Mouse (Mus musculus): ENCODE results near the gene Ppp1r1a. TPM values are rescaled to one million over a fixed set of nuclear protein-coding genes. Genes with fewer than 3 reads are reported as not detected.
A peak's percentile ranks its signal among the peaks of the same experiment; 100 is the strongest.

The Ppp1r1a gene
- total RNA-seq, 2 experiments from 2014 or later, result 64.6 to 121 TPM

- intact Hi-C loops (cut with DNase I), result no loop called here
- no peak for DNase-seq
Observed at GRCm38 (mm10) chr15:103518600-103519385, 19.0 kb downstream of the Ppp1r1a start.

DNA sequence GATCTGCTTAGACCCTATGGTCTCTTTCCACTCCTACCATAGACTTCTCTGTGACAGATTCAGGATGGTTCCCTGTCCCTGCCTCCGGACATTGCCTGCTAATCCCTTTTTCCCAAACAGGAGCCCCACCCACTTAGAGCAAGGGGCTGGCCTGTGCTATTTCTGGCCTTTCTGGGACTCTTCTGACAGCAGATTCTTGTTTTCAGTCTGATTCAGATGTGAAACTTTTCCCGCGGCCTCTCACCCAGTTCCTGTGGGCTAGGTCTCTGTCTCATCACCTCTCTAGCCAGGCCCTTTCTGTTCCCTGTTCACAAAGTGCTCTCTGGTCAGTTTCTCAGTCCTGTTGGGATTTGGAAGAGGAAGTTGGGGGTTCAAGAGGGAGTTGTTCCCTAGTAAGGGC lies 22.9 kb downstream of the Ppp1r1a start:
- intact Hi-C loops (cut with DNase I), result no loop called here
- no peak for DNase-seq

GRCm38 (mm10) chr15:103514119-103514518 lies 23.7 kb downstream of the Ppp1r1a start:
- intact Hi-C loops (cut with DNase I), result no loop called here
- peak; percentile 41 to 62 for DNase-seq

DNA sequence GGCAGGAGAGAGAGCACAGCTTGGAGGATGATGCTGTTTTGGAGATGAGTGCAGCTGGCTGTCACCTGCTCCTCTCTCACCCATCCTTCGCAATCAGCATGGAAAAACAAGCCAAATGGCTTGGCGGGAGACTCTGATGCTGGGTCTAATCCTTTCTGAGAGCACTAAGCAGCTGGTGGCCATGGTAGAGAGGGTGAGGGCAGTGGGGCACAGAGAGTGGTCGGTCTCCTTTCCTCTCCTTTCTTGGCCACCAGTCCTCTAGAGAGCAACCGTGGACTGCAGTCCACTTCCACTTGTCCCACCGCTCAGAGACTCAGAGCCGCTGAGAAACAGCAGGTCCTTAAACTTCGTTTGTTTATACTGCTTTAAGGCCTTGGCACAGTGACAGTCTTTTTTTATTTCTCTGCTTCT lies 24.2 kb downstream of the Ppp1r1a start:
- intact Hi-C loops (cut with DNase I), result no loop called here
- no peak for DNase-seq

DNA sequence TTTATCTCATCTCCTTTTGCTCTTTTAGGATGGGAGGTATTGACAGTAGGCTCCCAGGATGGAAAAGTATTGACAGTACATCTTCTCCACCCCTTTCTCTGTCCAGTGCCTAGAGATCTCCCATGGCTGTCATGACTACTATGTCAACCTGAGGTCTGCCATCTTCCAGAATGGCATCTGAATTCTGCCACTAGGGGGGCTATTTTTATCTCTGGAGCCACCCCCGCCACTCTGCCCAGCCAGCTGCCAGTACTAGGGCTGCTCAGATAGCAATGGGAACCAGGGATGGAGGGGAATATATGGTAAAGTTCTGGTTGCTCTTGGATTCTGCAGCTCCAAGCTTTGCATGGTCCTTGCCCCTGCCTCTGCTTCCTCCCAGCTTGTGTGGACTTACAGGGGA lies 26.2 kb downstream of the Ppp1r1a start:
- intact Hi-C loops (cut with DNase I), result no loop called here
- DNase-seq, result no peak

DNA sequence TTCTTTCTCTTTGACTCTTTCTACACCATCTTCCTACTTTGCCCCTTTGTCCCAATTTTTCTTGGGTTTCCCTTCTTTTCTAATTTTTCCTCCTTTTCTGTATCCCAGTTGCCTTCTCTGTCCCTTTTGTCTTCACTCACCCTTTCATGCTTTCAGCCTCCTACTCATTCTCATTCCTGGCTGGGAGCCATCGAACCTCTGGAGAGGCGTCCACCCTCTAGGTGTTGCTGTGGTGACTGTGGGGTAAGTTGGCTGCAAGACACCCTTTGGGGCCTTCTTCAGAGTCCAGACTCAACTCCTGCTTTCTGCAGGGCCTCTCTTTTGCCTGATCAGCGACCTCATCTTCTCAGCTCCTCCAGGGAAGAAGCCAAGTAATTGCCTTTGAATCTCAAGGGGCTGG lies 28.5 kb downstream of the Ppp1r1a start:
- no peak for DNase-seq
- intact Hi-C loops (cut with DNase I), result no loop called here

DNA sequence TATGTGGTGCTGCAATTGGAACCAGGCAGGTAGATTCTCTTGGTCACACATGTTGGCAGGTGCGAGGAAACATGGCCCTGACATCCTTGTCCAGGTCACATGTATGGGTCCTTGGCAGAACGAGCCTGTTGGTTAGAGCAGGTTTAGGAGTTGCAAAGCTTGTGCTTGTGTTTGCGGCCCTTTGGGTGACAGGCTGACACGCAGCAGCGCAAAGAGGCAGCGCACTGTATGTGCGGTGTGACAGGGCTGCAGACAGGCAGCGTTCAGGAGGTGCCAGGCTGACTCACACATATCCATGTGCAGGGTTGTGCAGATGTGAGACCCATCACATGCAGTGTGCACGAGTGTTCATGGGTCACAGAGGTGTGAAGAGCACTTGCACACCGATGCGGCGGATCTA lies 34.1 kb downstream of the Ppp1r1a start:
- DNase-seq, result no peak
- intact Hi-C loops (cut with DNase I), result no loop called here

GRCm38 (mm10) chr15:103503251-103503600 lies 34.6 kb downstream of the Ppp1r1a start:
- intact Hi-C loops (cut with DNase I), result no loop called here
- DNase-seq, result no peak

- intact Hi-C loops (cut with DNase I), result no loop called here
- peak in 1 of 2 experiments; percentile 22 for DNase-seq
Observed at GRCm38 (mm10) chr15:103502435-103503250, 35.2 kb downstream of the Ppp1r1a start, which contains the start of gene Pde1b. Pde1b (plus strand) TSS chr15:103503034.

DNA sequence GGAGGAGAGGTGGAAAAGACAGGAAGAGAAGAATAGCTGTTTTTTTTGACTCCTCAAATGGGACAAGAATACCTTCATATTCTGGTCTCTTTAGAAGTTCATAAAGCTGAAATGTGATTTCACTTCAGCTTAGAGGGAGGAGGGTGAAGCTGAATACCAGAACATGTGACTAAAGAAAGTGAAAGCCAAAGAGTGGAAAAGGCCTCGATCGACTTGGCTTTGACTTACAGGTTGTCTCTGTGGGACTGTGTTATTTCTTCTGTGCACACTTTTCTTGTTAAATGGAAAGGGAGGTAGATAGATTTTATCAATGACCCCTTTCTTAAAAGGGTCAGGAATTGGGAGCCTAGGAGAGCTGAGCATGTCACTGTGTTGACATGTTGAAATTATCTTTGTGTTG lies 36.6 kb downstream of the Ppp1r1a start:
- DNase-seq, result no peak
- intact Hi-C loops (cut with DNase I), result no loop called here

DNA sequence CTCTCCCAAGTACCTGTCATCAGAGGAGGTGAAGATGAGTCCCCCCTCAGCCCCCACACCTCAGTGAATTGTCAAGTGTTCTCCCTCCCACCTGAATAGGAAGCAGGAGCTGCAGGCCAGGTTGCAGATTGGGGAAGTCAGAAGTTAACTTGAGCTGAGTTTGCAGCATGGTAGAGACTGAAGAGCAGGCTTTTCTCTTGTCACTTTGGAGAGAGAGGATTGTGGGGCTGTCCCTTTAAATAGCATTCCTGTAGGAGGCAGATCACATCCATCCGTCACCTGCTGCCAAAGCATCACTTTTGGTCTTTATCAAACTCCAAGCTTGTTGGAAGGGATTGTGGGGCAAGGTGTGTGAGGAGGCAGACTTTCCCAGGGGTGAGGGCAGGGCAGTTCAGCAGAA lies 37.1 kb downstream of the Ppp1r1a start:
- intact Hi-C loops (cut with DNase I), result no loop called here
- DNase-seq, result no peak

GRCm38 (mm10) chr15:103498157-103498556 lies 39.6 kb downstream of the Ppp1r1a start:
- DNase-seq, result no peak
- intact Hi-C loops (cut with DNase I), result no loop called here

GRCm38 (mm10) chr15:103496204-103497140 lies 41.3 kb downstream of the Ppp1r1a start:
- DNase-seq, result no peak
- intact Hi-C loops (cut with DNase I), result no loop called here

DNA sequence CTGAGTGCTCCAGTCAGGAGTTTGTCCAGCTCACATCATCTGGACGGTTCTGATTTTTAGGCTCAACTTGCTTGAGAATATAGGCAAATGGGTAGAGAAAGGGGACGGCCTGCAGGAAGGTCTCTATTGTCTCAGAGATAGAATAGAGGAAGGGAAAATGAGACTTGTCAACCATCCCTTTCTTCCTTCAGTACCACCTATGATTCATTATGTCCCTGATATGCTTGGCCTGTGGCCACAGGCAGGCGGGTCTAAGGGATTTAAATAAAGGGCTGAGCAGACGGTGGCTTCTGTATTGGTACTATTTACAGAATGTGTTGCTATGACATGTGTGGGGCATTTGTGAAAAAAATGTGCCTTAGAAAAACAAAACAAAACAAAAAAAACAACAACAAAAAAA lies 49.5 kb downstream of the Ppp1r1a start:
- DNase-seq, result no peak
- intact Hi-C loops (cut with DNase I), result no loop called here

- intact Hi-C loops (cut with DNase I), result no loop called here
Observed at GRCm38 (mm10) chr15:103486658-103487057, 51.1 kb downstream of the Ppp1r1a start.

GRCm38 (mm10) chr15:103485106-103485505 lies 52.7 kb downstream of the Ppp1r1a start:
- intact Hi-C loops (cut with DNase I), result no loop called here
- DNase-seq, result no peak

More at GRCm38 (mm10) chr15:103486658-103487057, 51.1 kb downstream of the Ppp1r1a start:
- no peak for DNase-seq

GRCm38 (mm10) chr15:103484490-103484889 lies 53.3 kb downstream of the Ppp1r1a start:
- DNase-seq, result no peak
- intact Hi-C loops (cut with DNase I), result no loop called here

GRCm38 (mm10) chr15:103482488-103482887 lies 55.3 kb downstream of the Ppp1r1a start:
- intact Hi-C loops (cut with DNase I), result no loop called here
- no peak for DNase-seq
